Mouse (Mus musculus): Measurements from ENCODE around the gene Adamts6. TPM values are rescaled to one million over a fixed set of nuclear protein-coding genes. Genes with fewer than 3 reads are reported as not detected.

Adamts6 gene
- total RNA-seq (2021), result 10 to 100 TPM; 19.9 to 21.8 TPM

GRCm38 (mm10) chr13:104287366-104288225, at the start of gene Adamts6:
TSS of gene Adamts6 (plus strand) at chr13:104287835.
- DNase-seq, result peak; percentile 17

- DNase-seq, result no peak
Measured at GRCm38 (mm10) chr13:104258997-104259396, 28.6 kb upstream of the Adamts6 start.

DNA sequence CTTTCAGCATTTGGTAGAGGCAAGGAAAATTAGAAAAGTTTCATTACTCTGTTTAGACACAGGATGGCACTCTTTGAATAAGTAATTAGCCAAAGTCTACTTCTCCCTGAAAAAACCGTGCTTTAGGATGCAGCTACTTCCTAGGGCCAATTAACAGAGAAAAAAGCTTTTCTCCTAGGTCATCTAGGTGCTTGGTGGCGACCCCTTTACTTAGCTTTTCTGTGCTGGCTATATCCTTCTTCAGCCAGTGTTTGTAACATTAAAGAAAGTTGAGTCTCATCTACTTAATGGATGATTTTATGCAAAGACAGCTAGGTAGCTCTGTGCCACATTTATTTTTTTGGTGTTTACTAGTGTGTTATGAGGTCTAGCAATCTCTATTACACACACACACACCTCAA, 2.6 kb upstream of the Adamts6 start:
- DNase-seq, result peak; percentile 5

DNA sequence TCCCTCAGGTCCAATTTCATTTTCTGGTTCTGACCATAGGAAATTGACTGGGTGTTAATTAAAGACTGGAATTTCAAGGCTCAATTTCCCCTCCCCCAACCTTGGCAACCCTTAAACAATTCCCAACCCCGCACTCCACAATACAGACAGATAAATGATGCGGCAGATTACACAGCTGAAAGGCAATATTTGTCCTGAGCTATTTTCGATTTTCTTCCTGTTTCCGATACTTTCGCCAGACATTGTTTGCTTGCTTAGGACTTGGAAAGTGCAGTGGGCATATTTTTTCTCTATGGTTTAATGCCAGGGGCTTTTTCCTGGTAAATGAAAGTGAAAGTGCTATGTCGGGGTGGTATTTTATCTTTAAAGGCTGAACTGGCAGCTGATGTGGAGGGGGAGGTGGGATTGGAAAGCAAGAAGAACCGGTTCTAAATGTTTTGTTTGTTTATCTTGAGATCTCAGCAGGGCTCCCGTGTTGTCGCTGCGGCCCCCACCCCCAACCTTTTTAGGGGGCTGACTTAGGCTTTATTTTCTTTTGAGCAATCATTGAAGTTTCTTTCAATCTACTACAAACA, 1.8 kb upstream of the Adamts6 start:
- peak; percentile 23 for DNase-seq

GRCm38 (mm10) chr13:104286336-104286735, 1.3 kb upstream of the Adamts6 start:
- no peak for DNase-seq

DNA sequence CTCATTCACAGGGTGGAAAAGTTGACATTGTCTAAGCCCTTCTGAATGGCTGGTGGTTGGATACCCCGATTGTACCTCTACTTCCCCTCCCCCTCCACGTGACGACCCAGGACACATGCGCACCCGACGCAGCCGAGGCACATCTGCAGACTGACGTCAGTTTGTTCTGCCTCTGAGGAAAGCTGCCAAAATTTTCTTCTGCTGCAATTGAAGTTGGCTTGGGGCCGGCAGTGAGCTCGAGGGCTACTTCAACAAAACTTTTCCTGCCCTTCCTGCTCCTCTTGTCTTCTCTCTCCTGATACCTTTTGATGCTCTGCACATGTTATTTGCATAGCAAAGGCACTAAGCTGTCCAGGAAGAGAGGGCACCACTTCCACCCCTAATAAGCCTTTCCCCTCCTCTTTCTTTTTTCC, 732 bp upstream of the Adamts6 start:
- peak; percentile 95 for DNase-seq

DNA sequence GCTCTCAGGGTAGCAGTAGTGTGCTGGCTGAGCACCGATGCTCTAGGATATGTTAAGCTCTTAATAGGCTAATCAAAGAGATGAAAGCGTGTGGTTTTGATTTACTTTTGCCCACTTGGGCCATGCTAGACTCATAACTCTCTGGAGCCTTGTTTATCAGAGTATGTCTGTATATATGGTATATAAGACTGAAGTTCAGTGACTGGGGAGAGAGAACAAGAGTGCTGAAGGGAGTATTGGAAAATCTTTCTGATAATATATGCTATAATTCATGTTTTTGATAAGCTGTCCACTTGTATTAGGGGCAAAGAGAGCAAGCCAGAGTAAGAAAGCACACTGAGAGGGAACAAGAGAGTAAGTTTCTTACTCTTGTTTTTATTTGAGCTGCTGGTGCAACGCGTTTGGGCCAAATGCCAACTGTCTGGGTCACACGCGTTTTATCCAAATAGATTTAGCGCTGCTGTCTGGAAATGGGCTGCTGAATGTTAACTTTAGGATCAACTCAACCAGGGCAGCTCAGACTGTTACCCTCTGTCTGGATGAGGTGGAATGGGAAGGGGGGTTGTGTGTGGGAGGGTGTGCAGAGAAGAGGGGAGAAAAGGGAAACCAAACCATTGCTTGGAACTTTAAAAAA, 708 bp downstream of the Adamts6 start:
- DNase-seq, result peak; percentile 82

DNA sequence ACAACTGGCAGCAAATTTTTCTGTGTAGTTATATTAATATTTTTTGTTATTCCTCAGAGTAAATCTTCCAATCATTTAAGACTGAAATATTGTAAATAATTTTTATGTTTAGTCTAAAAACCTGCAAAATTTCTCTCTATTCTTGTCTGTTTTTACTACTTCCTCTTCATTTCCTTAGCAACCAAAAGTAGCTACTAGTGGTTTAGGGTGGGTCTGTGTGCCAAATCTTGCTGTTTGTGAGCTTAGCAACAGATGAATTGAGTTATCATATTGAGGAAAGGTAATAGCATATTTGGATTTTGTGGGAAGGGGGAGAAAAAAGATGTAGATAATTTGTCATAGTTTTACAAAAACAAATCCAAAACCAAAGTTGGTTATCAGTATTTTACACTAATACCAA, 1.5 kb downstream of the Adamts6 start:
- no peak for DNase-seq

GRCm38 (mm10) chr13:104295472-104295871, 7.8 kb downstream of the Adamts6 start:
- DNase-seq, result no peak

DNA sequence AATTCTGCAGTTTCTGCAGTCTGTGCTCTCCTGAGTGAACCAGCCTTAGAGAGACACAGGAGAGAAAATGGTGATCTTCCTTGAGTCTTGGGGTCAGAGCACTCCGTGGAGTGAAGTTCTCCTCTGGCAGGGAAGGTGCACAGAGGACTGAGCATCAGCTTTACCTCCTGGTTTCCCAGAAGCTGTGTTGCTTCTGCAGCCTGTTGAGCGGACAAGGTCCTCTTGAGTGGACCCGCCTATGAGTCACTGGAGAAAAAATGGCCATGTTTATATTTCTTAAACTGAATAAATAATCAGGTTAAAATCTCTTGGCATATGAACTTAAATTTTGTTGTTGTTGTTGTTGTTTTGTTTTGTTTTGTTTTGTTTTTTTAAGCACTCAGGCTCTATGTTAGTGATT, 41.7 kb downstream of the Adamts6 start:
- DNase-seq, result no peak

DNA sequence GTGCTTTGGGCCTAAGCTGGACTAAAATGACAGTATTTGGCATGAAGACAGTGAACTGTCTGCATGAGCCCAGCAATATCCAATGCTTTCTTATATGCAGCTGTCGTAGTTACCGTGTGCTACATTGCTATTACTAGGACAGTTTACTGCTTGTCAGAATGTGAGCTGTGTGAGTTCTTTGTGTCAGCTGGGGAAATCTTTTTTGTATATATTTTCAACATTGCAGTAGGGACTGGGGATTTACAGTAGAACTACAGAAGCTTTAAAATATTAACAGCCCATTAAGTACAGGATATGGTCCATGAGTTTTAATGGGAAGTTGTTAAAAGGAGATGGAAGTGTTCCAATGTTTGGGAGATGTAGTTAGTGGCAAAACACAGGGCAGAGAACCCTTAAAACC, 42.1 kb downstream of the Adamts6 start:
- DNase-seq, result no peak

DNA sequence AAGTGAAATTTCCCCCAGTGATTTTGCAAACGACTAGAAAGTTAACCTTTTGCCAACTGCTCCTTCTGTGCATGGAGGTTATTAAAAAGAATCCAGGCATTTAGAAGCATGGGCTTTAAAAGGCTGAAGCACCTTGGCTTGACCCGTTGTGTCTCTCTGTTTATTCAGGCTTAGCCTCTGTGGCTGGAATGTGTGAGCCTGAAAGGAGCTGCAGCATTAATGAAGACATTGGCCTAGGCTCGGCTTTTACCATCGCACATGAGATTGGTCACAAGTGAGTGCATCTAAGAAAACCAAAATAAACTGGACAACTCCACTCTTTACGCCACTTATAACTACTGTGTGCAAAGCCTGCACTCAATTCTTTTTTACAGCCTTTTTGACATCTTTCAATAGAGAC, 65.0 kb downstream of the Adamts6 start:
- no peak for DNase-seq

- DNase-seq, result peak; percentile 61
Measured at GRCm38 (mm10) chr13:104393427-104394356, 106.1 kb downstream of the Adamts6 start.

DNA sequence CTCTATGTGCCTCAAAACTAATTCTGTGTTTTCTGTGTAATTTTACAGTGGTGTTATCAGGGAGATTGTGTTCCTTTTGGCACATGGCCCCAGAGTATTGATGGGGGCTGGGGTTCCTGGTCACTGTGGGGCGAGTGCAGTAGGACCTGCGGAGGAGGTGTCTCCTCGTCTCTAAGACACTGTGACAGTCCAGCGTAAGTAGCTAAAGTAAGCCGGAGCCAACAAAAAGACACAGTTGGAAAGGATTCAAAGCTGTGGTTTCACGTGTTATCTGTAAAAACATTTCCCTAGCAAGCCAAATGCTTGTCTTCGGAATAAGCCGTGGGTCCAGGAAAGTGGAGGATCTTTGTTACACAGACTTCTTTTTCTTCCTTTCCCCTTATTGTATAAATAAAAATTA, 110.2 kb downstream of the Adamts6 start:
- DNase-seq, result peak; percentile 11

GRCm38 (mm10) chr13:104432734-104433133, 145.1 kb downstream of the Adamts6 start:
- DNase-seq, result no peak

GRCm38 (mm10) chr13:104442559-104442958, 154.9 kb downstream of the Adamts6 start:
- no peak for DNase-seq

GRCm38 (mm10) chr13:104445437-104445836, 157.8 kb downstream of the Adamts6 start:
- DNase-seq, result no peak

DNA sequence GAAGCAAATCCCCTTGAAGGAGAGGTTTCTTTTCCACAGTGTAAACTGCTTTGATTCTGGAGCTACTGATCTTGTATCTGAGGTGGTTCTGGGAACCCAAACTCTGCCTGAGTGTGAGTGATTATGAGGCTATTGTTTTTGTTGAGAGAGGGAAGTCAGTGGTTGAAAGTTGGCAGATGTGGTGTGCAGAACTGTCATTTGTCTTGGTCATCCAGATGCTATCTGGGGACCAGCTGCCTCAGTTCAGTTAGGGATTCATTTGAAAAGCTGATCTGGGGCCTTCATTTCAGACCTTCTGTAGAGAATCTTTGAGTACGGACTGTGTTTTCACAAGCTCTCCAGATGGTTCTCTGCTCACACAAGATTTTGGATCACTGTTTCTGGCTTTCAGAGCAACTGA, 159.3 kb downstream of the Adamts6 start:
- no peak for DNase-seq

DNA sequence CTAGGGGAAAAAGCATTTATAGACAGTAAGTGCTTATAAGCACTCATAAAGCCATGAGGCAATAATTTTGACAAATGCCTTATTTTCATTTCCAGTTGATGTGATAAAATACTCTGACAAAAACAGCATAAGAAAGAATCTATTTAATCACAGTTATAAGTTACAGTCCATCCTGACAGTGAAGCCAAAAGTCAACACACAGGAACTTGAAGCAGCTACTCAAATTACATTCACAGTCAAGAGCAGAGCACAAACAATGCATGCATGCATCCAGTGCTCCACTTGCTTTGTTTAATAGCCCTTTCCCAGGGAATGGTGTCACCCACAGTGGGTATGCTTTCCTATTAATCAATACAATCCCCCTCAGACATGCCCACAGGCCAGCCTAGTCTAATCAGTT, 159.8 kb downstream of the Adamts6 start:
- no peak for DNase-seq

DNA sequence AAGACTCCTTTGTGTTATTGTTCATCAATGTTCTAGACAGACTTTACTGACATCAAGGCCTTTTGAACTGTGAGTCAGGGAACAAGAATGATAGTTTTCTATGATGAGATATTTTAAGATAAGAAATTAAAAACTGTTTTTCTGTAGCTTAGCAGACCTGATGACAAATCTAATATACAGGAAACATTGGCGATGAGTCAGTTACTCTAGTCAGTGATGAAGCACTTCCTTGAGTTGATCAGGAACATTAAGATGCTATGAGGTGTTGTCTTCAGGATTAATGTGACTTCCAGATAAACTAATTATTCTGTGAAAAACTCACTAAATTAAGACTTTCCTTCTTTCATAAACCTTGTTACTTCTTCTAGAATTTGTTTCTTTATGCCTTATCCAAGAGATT, 160.7 kb downstream of the Adamts6 start:
- no peak for DNase-seq

DNA sequence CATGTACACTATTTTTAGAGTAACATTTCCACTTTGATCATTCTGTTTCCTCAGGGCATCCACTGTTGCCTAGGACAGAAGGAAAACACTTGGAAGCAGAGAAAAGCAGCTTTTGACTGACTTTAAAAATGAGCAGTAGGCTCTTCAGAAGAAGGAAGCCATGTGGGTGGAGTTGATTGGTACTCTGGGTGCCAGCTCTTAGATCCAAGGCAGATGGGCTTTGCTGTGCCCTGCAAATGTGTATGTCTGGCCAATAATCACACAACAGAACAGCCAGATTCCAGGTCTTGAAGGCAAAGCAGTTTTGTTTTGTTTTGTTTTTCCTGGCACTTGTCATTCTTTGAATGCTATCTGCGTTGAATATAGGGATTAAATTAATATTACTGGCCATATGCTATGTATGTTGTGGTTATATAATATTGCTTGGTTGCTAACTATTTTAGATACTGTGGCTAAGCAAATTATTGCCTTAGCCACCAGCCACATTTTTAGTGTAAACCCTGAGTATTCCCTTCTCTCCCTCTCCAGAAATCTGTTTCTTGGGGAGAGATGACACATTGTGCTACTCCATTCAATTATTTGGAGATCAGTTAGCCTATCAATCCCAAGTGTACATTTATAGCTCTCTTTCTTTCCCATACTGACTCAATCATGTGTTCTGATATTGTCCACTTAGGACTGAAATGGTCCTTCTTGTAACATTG, 165.8 kb downstream of the Adamts6 start:
- no peak for DNase-seq

GRCm38 (mm10) chr13:104460287-104460686, 172.7 kb downstream of the Adamts6 start:
- DNase-seq, result no peak

Measured in heart, postnatal 4 days (tissue).